Mouse (Mus musculus) hindbrain, embryonic 14.5 days (tissue): Measurements from ENCODE around the gene Tbx15. TPM values are rescaled to one million over a fixed set of nuclear protein-coding genes. Genes with fewer than 3 reads are reported as not detected.
A peak's percentile ranks its signal among the peaks of the same experiment; 100 is the strongest.

ENCODE experiments used
- ATAC-seq: fragments of 200-750 bp; cut with Nextera tagmentation; 2 replicates; pipeline ENCODE4 v1.8.0; 2017; ENCODE audit warnings: moderate number of reproducible peaks, mild to moderate bottlenecking, moderate TSS enrichment, moderate library complexity; ENCODE audit not compliant: low FRiP score
- DNase-seq: peaks from one replicate; pipeline ENCODE4 v3.0.0-alpha.2; 2015; ENCODE audit warnings: low spot score
- H3K27ac ChIP-seq: fragments of 300-500 bp; sonication (generic); 2 replicates; pipeline ENCODE4 v1.5.1; 2014; ENCODE audit warnings: mild to moderate bottlenecking, moderate library complexity
- H3K27me3 ChIP-seq: fragments of 300-500 bp; sonication (generic); 2 replicates; pipeline ENCODE4 v1.6.1; 2014; ENCODE audit warnings: mild to moderate bottlenecking, low read length, mixed read lengths; ENCODE audit not compliant: control insufficient read depth, insufficient read depth
- H3K36me3 ChIP-seq: fragments of 300-500 bp; sonication (generic); replicated peaks from 2 replicates; pipeline ENCODE4 v1.6.1; 2014; ENCODE audit not compliant: control insufficient read depth, insufficient read depth
- H3K4me1 ChIP-seq: fragments of 300-500 bp; sonication (generic); replicated peaks from 2 replicates; pipeline ENCODE4 v1.6.1; 2014; ENCODE audit warnings: antibody characterized with exemption, low read length, mixed read lengths; ENCODE audit not compliant: control insufficient read depth, insufficient read depth
- H3K4me2 ChIP-seq: fragments of 300-500 bp; sonication (generic); replicated peaks from 2 replicates; pipeline ENCODE4 v1.6.1; 2014; ENCODE audit warnings: mild to moderate bottlenecking, moderate library complexity
- H3K4me3 ChIP-seq: fragments of 300-500 bp; sonication (generic); replicated peaks from 2 replicates; pipeline ENCODE4 v1.5.1; 2014; ENCODE audit warnings: mild to moderate bottlenecking, low read length
- H3K9ac ChIP-seq: fragments of 300-500 bp; sonication (generic); 2 replicates; pipeline ENCODE4 v1.6.1; 2014
- H3K9me3 ChIP-seq: fragments of 300-500 bp; sonication (generic); 2 replicates; pipeline ENCODE4 v1.6.1; 2016; ENCODE audit warnings: low read length; ENCODE audit not compliant: control insufficient read depth
- WGBS: fragments of 180-500 bp; shearing (Covaris S2); extraction: QIAGEN DNeasy Blood & Tissue Kit; methylation state at CpG from one replicate; pipeline ENCODE4 v1.1.7; 2014; 5-methylcytosine and 5-hydroxymethylcytosine counted together
- polyA plus RNA-seq: library from polyadenylated mRNA; unstranded; fragments of >200 nt; fragmentation: Nextera tagmentation; extraction: Ambion mirVana; gene quantifications from 2 replicates; pipeline ENCODE4 v1.2.1, GENCODE M21; 2014

The Tbx15 gene
- polyA plus RNA-seq, 1 experiment from 2014 or later: 0.32 TPM

DNA sequence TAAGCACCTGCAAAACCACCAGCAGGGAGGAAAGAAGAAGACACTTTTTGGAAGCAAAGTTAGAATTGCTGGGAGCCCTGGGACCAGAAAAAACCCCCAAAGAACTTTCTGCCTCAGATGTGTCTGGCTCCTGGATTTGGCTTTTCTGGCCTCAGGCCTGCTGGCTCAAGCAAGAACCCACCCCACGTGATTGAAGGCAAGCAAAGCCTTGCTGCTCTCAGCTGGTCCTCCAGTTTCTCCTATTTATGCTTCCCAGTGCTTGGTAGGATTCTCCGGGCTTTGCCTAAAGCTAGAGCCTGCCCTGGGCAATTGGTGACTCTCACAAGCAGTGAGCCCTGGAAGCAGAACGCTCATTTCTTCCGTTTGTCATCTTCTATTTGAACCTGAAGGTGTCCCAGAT is 7.4 kb downstream of the Tbx15 start:
- Histone ChIP-seq H3K27ac (no peak overlapping the region), H3K36me3 (no peaks in the 10 kb centered on the region), H3K4me2 (no peak overlapping the region), H3K9me3 (no peaks in the 10 kb centered on the region), H3K9ac (no peak overlapping the region), H3K4me1 (no peaks in the 10 kb centered on the region), H3K4me3 (no peak overlapping the region), H3K27me3 (peaks cover 100% of the 10 kb centered on the region)
- ATAC-seq: no peak
- 4% methylated on average over 4 of the region's 4 CpGs for WGBS
- DNase-seq: no peak

DNA sequence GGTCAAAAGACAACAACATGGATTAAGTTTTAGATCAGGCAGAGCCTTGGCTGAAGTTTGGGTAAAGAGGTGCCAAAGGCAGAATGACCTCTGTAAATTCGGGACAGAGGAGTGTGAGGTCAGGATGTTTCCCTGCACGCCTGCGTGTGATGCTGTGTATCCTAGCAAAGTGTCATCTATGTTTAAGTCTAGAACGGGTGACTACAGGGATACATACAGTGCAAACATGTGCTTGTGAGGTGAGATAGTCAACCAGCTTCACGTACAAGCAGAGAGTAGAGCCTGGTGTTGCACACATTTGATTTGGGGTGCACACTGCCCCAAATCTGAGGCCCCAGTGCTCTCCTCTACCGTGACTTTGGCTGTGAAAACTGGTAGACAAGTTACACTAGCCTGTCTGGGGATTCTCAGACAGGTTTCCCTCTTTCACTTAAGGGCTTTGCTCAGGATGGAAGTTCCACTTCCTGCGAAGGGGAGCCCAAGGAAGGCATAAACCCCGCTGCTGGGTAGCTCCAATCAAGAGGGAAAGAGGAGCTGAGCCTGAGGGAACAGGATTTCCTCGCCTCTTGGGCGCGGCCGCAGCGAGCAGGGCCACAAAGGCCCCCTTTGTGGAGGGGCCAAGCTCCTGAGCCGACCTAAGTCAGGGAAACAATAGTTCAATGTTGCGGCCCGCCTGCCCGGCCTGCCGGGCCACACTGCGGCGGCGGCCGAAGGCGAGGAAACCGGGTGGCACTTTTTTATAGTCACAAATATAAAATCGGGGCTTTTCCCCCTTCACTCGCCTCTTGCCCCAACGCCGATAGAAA is 8.0 kb downstream of the Tbx15 start:
- Histone ChIP-seq H3K9ac (no peak overlapping the region), H3K4me3 (no peak overlapping the region), H3K36me3 (no peaks in the 10 kb centered on the region), H3K9me3 (no peaks in the 10 kb centered on the region), H3K27me3 (peaks cover 100% of the 10 kb centered on the region), H3K27ac (no peak overlapping the region), H3K4me1 (no peaks in the 10 kb centered on the region), H3K4me2 (no peak overlapping the region)
- ATAC-seq (no peak; the same call in 1 of the 2 replicates), DNase-seq (no peak)
- 1% methylated on average over 28 of the region's 28 CpGs for WGBS

DNA sequence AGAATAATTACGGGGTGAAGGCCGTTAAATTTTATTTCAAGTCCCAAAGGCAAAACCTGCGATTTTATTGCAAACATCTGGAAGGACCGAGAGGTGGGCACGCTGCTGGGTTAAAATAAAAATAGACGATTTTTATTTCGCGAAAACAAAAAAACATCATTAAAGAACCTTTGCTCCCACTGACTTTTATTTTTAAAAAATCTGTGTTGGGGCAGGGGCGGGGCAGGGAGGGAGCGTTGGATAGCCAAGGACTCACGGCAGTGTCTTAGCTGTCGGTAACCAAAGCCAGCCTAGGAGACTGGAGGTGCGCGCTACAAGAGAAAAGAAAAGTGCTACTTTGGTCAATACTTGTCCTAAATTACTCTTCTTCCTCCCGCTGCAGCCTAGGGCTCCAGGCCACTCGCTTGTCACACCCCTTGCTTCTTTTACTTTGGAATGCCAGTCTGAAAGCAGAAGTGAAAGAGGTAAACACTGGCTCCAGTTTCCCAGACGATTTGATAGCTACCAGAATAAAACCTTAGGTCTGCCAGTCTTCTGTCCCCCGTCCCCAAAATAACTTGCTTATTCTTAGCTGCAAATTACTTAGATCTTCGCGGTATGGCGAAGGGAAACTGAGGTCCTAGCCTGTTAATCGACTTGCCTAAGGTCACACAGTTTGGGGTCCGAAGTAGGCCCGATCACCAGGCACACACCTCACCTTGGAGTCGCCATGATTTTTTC is 8.8 kb downstream of the Tbx15 start:
- Histone ChIP-seq H3K9ac (no peak overlapping the region), H3K36me3 (no peaks in the 10 kb centered on the region), H3K27ac (no peak overlapping the region), H3K4me3 (no peak overlapping the region), H3K27me3 (peaks cover 96% of the 10 kb centered on the region), H3K4me1 (no peaks in the 10 kb centered on the region), H3K9me3 (no peaks in the 10 kb centered on the region), H3K4me2 (no peak overlapping the region)
- ATAC-seq (no peak), DNase-seq (no peak)
- WGBS: 1% methylated on average over 25 of the region's 25 CpGs

DNA sequence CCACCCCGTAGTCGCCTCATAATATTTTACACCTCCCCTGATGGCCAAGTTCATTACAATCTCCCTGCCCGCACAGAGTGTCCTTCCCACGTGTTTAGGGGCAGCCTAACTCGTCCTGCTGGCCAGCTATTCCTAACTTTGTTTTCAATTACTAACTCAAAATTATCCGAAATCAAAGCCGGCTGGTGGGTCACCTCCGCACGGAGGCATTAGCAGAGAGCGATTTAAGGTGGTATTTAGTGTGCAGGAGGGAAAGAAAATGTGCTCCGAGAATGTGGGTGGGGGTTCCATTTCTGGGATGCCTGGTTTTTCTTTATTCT is 9.3 kb downstream of the Tbx15 start:
- H3K27me3 ChIP-seq: peaks cover 96% of the 10 kb centered on the region
- H3K4me1 ChIP-seq: no peaks in the 10 kb centered on the region
- no peak overlapping the region for H3K4me3 ChIP-seq
- H3K4me2 ChIP-seq: no peak overlapping the region
- DNase-seq (no peak), ATAC-seq (no peak)
- no peaks in the 10 kb centered on the region for H3K9me3 ChIP-seq
- H3K27ac ChIP-seq: no peak overlapping the region
- no peaks in the 10 kb centered on the region for H3K36me3 ChIP-seq
- 3% methylated on average over 11 of the region's 11 CpGs for WGBS
- no peak overlapping the region for H3K9ac ChIP-seq

DNA sequence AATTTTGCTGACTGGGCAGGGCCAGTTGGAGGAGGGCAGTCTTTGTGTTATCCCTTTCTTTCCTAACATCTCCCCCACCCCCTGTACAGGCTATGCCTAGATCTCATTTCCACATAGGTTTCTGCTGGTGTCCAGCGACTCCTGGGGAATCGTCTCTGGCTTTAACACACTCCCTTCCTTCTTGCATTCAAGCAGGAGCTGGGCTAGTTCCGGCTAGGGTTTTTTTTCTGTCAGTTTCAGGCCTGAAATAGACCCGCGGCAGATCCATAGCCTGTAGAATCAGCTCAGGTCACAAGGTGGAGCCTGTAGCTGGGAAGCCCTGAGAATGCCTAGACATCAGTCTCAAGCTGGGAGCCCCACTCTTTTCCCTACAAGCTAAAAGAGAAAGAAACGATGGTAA is 9.7 kb downstream of the Tbx15 start:
- H3K4me1 ChIP-seq: no peaks in the 10 kb centered on the region
- ATAC-seq: no peak
- no peak for DNase-seq
- no peaks in the 10 kb centered on the region for H3K9me3 ChIP-seq
- H3K27me3 ChIP-seq: peaks cover 96% of the 10 kb centered on the region
- no peak overlapping the region for H3K4me3 ChIP-seq
- H3K4me2 ChIP-seq: no peak overlapping the region
- no peak overlapping the region for H3K9ac ChIP-seq
- 1% methylated on average over 6 of the region's 6 CpGs for WGBS
- H3K27ac ChIP-seq: no peak overlapping the region
- no peaks in the 10 kb centered on the region for H3K36me3 ChIP-seq

DNA sequence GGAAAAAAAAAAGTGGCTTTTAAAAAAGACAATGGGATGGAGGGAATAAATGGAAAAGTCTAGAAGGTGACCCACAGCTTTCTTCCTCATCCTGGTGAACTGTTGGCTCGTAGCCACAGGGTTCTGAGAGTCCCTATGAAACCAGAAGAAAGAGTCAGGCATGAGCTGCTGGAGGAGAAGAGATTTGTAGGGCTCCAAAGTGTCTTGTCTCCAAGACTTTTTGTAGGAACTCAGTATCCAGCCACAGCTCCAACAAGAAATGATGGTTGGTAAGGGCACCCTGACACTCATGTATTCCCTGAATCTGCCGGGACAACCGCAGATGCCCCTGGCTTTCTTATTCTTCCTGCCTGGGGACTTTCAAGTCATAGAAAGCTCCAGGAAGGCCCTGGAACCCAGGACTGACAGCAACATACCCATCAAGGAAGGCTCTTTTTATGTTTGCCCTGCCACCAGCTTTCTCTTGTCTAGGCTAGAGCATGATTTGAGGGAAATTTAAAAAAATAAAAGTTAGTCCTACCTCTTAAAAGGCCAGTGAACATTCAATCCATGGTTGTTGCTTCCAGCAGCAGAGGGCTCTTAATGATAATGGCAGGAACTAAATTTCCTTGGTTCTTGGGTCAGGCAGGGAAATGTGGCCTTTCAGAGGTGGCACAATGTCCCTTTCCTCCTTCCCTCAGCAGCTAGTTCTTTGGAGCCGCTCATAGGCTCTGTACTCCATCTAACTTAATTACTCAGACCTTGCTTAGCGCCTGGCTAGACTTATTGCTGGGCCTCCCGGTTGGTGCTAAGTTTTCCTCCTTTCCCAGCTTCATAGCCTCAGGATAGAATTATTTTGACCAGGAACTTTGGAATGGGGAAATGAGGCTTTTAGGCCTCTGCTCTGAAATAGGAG is 11.3 kb downstream of the Tbx15 start:
- Histone ChIP-seq H3K27ac (no peak overlapping the region), H3K36me3 (no peaks in the 10 kb centered on the region), H3K27me3 (peaks cover 96% of the 10 kb centered on the region), H3K4me1 (no peaks in the 10 kb centered on the region), H3K9ac (no peak overlapping the region), H3K9me3 (no peaks in the 10 kb centered on the region), H3K4me2 (no peak overlapping the region), H3K4me3 (no peak overlapping the region)
- DNase-seq (no peak), ATAC-seq (no peak)
- WGBS: 5% methylated on average over 6 of the region's 6 CpGs

DNA sequence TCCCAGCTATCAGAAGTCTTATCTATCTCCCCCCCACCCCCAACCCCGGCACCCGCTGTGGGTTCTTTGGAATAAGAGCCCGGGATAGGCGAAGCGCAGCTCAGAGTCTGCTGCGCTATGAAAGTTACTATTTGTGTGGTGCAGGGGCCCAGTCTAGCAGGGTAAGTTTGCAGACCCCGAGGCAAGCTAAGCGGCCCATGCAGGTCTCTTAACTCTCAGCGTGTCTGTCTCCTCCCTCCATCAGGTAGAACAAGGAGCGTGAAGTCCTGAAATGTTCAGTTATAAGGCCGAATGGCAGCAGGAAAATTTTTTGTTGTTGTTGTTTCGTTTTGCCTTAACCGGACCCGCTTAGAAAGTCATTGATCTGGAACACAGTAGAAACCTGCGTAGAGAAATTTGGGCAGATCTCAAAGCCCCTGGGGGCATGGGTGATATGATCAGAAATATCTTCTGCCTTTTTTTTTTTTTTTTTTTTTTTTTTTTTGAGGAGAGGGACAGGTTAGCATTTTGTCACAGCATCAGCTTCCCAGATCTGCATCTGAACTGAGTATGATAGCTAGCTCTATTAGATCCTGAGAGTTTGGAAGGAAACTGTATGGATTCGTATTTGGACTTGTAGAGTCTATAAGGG is 12.4 kb downstream of the Tbx15 start:
- H3K27me3 ChIP-seq: peaks cover 96% of the 10 kb centered on the region
- no peaks in the 10 kb centered on the region for H3K9me3 ChIP-seq
- ATAC-seq (no peak), DNase-seq (no peak)
- no peak overlapping the region for H3K27ac ChIP-seq
- no peaks in the 10 kb centered on the region for H3K4me1 ChIP-seq
- no peak overlapping the region for H3K4me3 ChIP-seq
- no peak overlapping the region for H3K9ac ChIP-seq
- no peak overlapping the region for H3K4me2 ChIP-seq
- 2% methylated on average over 16 of the region's 16 CpGs for WGBS
- no peaks in the 10 kb centered on the region for H3K36me3 ChIP-seq

DNA sequence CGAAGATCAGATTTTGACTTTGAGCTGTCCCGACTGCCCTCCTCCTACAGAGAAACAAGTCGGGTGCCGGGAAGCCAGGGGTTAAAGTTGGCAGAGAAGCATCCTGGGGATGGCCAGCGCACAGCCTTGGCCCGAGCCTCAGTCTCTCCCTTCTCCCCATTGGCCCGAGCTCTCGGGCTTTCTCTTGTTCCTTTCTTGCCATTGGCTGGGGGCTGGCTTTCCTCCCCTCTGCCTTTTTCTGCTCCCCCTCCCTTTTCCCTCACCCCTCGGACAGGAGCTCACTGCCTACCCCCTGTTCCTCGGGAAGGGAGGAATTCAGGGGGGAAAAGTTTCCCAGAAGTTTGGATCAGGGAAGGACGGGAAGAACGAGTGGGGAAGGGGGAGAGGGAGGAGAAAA is 12.9 kb downstream of the Tbx15 start:
- Histone ChIP-seq H3K9me3 (no peaks in the 10 kb centered on the region), H3K27ac (no peak overlapping the region), H3K27me3 (peaks cover 96% of the 10 kb centered on the region), H3K4me1 (no peaks in the 10 kb centered on the region), H3K36me3 (no peaks in the 10 kb centered on the region), H3K4me2 (no peak overlapping the region), H3K9ac (no peak overlapping the region), H3K4me3 (no peak overlapping the region; the same call in 1 of the 2 replicates)
- ATAC-seq (peak; percentile 35), DNase-seq (no peak)
- WGBS: under 1% methylated on average over 12 of the region's 12 CpGs
